In the genomic region with DNA sequence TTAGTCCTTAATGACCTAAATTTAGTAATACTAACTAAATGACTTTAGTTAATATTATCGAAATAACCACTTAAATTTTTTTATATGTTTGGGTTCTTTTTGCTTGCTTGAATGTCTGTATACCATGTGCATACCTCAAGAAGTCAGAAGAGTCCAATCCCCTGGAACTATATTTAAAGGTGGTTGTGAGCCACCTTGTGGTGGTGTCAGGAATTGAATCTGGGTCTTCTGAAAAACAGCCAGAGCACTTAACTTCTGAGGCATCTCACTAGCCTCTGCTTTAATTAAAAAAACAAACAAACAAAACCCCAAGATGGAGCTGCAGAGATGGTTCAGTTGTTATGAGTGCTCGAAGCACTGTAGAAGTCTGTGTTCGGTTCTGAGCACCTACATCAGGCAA, we compare ENCODE assay signal across 9 mouse cellular contexts. TPM values are rescaled to one million over a fixed set of nuclear protein-coding genes. Genes with fewer than 3 reads are reported as not detected.
DNase-seq lines count a peak whose midpoint lies in the region; ATAC-seq and TF ChIP-seq lines count a peak whose summit lies in the region.
"Had no signal": no experiment of that assay in that cellular context is flagged by ENCODE, and none has a peak within 500 bp of the region (broad histone marks: within the 10 kb centered on the region; RNA-seq: fewer than 3 reads in every experiment).

No protein-coding gene starts in this region.

- no peaks in the 10 kb centered on the region for H3K27me3 ChIP-seq in intestine, postnatal 0 days (replicated peaks; ENCODE audit: control insufficient read depth, insufficient read depth, low read length)
- no peaks in the 10 kb centered on the region for H3K27me3 ChIP-seq in intestine, embryonic 16.5 days (replicated peaks; ENCODE audit: control insufficient read depth, insufficient read depth, low read length)
- no peaks in the 10 kb centered on the region for H3K27me3 ChIP-seq in forebrain, embryonic 15.5 days

- H3K4me1 ChIP-seq in intestine, postnatal 0 days (replicated peaks; ENCODE audit: control insufficient read depth, insufficient read depth, low read length) = no peaks in the 10 kb centered on the region
- H3K4me1 ChIP-seq in intestine, embryonic 16.5 days (ENCODE audit: control insufficient read depth, insufficient read depth, low read length) = no peaks in the 10 kb centered on the region
- no peaks in the 10 kb centered on the region for H3K4me1 ChIP-seq in forebrain, embryonic 15.5 days

- WGBS in intestine, postnatal 0 days = 85% methylated on average over 3 of the region's 3 CpGs
- 80% methylated on average over 3 of the region's 3 CpGs for WGBS in intestine, embryonic 16.5 days
- 92% methylated on average over 3 of the region's 3 CpGs for WGBS in forebrain, embryonic 15.5 days

- H3K9me3 ChIP-seq in intestine, postnatal 0 days (ENCODE audit: control insufficient read depth) = no peaks in the 10 kb centered on the region
- no peaks in the 10 kb centered on the region for H3K9me3 ChIP-seq in intestine, embryonic 16.5 days (ENCODE audit: control insufficient read depth, low read length)
- no peaks in the 10 kb centered on the region for H3K9me3 ChIP-seq in forebrain, embryonic 15.5 days

- peak; percentile 72 for TF ChIP-seq CTCF in intestine, postnatal 0 days (IDR thresholded peaks at IDR 0.05; ENCODE audit: low read depth)

- H3K27ac ChIP-seq in intestine, postnatal 0 days (ENCODE audit: low read depth, low read length) = no peak overlapping the region
- no peak overlapping the region for H3K27ac ChIP-seq in intestine, embryonic 16.5 days (ENCODE audit: low read length)
- H3K27ac ChIP-seq in forebrain, embryonic 15.5 days (replicated peaks) = no peak overlapping the region

- no peak for ATAC-seq in intestine, postnatal 0 days
- no peak for ATAC-seq in intestine, embryonic 16.5 days
- peak; percentile 70 for ATAC-seq in CD4-positive, CD25-positive, alpha-beta regulatory T cell, adult 4 months
- 0 out of 2 replicates have a peak, but pooled peaks have one; percentile 36 for ATAC-seq in neutrophil, adult 5-6 weeks (ENCODE audit: extremely low read depth, insufficient number of reproducible peaks, low FRiP score, poor library complexity, severe bottlenecking)
- ATAC-seq in forebrain, embryonic 15.5 days (replicated peaks) = no peak

- peak; percentile 62 for DNase-seq in R1 (ENCODE audit: low read depth, low spot score)
- peak; percentile 57 for DNase-seq in embryo, embryonic 11 days
- peak; percentile 30 to 61 for DNase-seq in layer of hippocampus, postnatal 10 days (ENCODE audit: low spot score in 2 of 2)

- peaks cover 46% of the 10 kb centered on the region for H3K36me3 ChIP-seq in intestine, postnatal 0 days (ENCODE audit: control insufficient read depth, insufficient read depth)
- peaks cover 11% of the 10 kb centered on the region; the same call in 1 of the 2 replicates for H3K36me3 ChIP-seq in intestine, embryonic 16.5 days (ENCODE audit: control insufficient read depth, insufficient read depth, low read length)
- peaks cover 66% of the 10 kb centered on the region for H3K36me3 ChIP-seq in forebrain, embryonic 15.5 days

- no peak overlapping the region for H3K4me3 ChIP-seq in intestine, postnatal 0 days (ENCODE audit: low read depth, low read length)
- no peak overlapping the region for H3K4me3 ChIP-seq in intestine, embryonic 16.5 days (ENCODE audit: low read length)
- no peak overlapping the region for H3K4me3 ChIP-seq in forebrain, embryonic 15.5 days

- H3K9ac ChIP-seq in intestine, postnatal 0 days (ENCODE audit: low read depth, low read length) = no peak overlapping the region
- H3K9ac ChIP-seq in intestine, embryonic 16.5 days (ENCODE audit: low read depth, low read length) = no peak overlapping the region
- no peak overlapping the region for H3K9ac ChIP-seq in forebrain, embryonic 15.5 days (replicated peaks)

- no peak overlapping the region for H3K4me2 ChIP-seq in intestine, postnatal 0 days (replicated peaks; ENCODE audit: low read depth)
- H3K4me2 ChIP-seq in intestine, embryonic 16.5 days (ENCODE audit: low read depth, low read length) = no peak overlapping the region
- H3K4me2 ChIP-seq in forebrain, embryonic 15.5 days (replicated peaks) = no peak overlapping the region

RNA-seq across cellular contexts. Expression of a gene that starts 11.0 kb away (rescaled TPM):
- polyA plus RNA-seq in intestine, postnatal 0 days (2015; fragmentation: Nextera tagmentation; extraction: Ambion mirVana) = 2.7 and 4.2 TPM in 2 replicates
- polyA plus RNA-seq in intestine, embryonic 16.5 days (2015; fragmentation: Nextera tagmentation; extraction: Ambion mirVana) = 7.3 and 11.0 TPM in 2 replicates
- 10 to 100 TPM in 1 of 2 experiments, 1 to 10 TPM in 1; 7.8 to 13.4 TPM for polyA plus RNA-seq in CD4-positive, CD25-positive, alpha-beta regulatory T cell, adult 4 months (2017; shearing (Covaris generic))
- 1 to 10 TPM; 7.2 to 7.9 TPM for total RNA-seq in layer of hippocampus, postnatal 10 days (2021)
- 18.4 and 19.1 TPM in 2 replicates for total RNA-seq in neutrophil, adult 5-6 weeks (2017)
- 20.4 and 22.3 TPM in 2 replicates for polyA plus RNA-seq in forebrain, embryonic 15.5 days (2015; fragmentation: Nextera tagmentation; extraction: Ambion mirVana)

RNA-seq across cellular contexts. Expression of a gene that starts 11.2 kb away (rescaled TPM):
- polyA plus RNA-seq in intestine, postnatal 0 days (2015; fragmentation: Nextera tagmentation; extraction: Ambion mirVana) = 69.1 and 74.9 TPM in 2 replicates
- 101 TPM in 2 replicates for polyA plus RNA-seq in intestine, embryonic 16.5 days (2015; fragmentation: Nextera tagmentation; extraction: Ambion mirVana)
- polyA plus RNA-seq in CD4-positive, CD25-positive, alpha-beta regulatory T cell, adult 4 months (2017; shearing (Covaris generic)) = 10 to 100 TPM; 37.7 to 41.5 TPM
- total RNA-seq in layer of hippocampus, postnatal 10 days (2021) = 10 to 100 TPM; 71.5 to 72.2 TPM
- 28.6 and 40.3 TPM in 2 replicates for total RNA-seq in neutrophil, adult 5-6 weeks (2017)
- polyA plus RNA-seq in forebrain, embryonic 15.5 days (2015; fragmentation: Nextera tagmentation; extraction: Ambion mirVana) = 89.4 and 92.6 TPM in 2 replicates

RNA-seq across cellular contexts. Expression of a gene that starts 36.4 kb away (rescaled TPM):
- not detected in 2 replicates for polyA plus RNA-seq in intestine, postnatal 0 days (2015; fragmentation: Nextera tagmentation; extraction: Ambion mirVana)
- not detected in 2 replicates for polyA plus RNA-seq in intestine, embryonic 16.5 days (2015; fragmentation: Nextera tagmentation; extraction: Ambion mirVana)
- not detected for polyA plus RNA-seq in CD4-positive, CD25-positive, alpha-beta regulatory T cell, adult 4 months (2017; shearing (Covaris generic))
- not detected for total RNA-seq in layer of hippocampus, postnatal 10 days (2021)
- not detected in 2 replicates for total RNA-seq in neutrophil, adult 5-6 weeks (2017)
- not detected in 2 replicates for polyA plus RNA-seq in forebrain, embryonic 15.5 days (2015; fragmentation: Nextera tagmentation; extraction: Ambion mirVana)
- total RNA-seq: left cerebral cortex, postnatal 36 days had no signal

Comparison
In these comparisons a context has a peak if more than half of its experiments do, and no peak if none do; other contexts are left out.
1. ATAC-seq: peak in CD4-positive, CD25-positive, alpha-beta regulatory T cell, adult 4 months (single experiment) and neutrophil, adult 5-6 weeks (single experiment); none in intestine, postnatal 0 days (single experiment), intestine, embryonic 16.5 days (single experiment) and forebrain, embryonic 15.5 days (single experiment).
2. Peak in every context shown above with its lines, with median percentiles within 50 percentile points of each other: DNase-seq.